Mouse (Mus musculus) MEL (cell line): ENCODE measurements around the gene Pigc. TPM values are rescaled to one million over a fixed set of nuclear protein-coding genes. Genes with fewer than 3 reads are reported as not detected.

Experiments used
- DNase-seq: peaks from one replicate; pipeline ENCODE4 v3.0.0; 2011; ENCODE audit warnings: low read depth, low spot score
- H3K27ac ChIP-seq: 2 replicates; pipeline ENCODE4 v1.5.1; 2012; ENCODE audit warnings: low read depth, mild to moderate bottlenecking, control low read depth, low read length, moderate library complexity; ENCODE audit not compliant: control insufficient read depth
- H3K27me3 ChIP-seq, 2 experiments: fragments of 150-350 bp in 1 of 2; sonication (generic) in 1 of 2; 2 replicates each; pipeline ENCODE4 v1.6.1; 2012; ENCODE audit warnings: low read length in 2 of 2, mild to moderate bottlenecking in 2 of 2, improper control_type of control experiment in 1 of 2, moderate library complexity in 1 of 2; ENCODE audit not compliant: insufficient read depth in 2 of 2, control insufficient read depth in 1 of 2
- H3K36me3 ChIP-seq, 2 experiments: 2 replicates each; pipeline ENCODE4 v1.6.1; 2012 to 2014; ENCODE audit warnings: low read length in 2 of 2, improper control_type of control experiment in 1 of 2, inconsistent platforms in 1 of 2, mild to moderate bottlenecking in 1 of 2; ENCODE audit not compliant: insufficient read depth in 2 of 2, control insufficient read depth in 1 of 2
- H3K4me1 ChIP-seq, 2 experiments: fragments of 150-350 bp in 1 of 2; sonication (generic) in 1 of 2; 2 replicates each; pipeline ENCODE4 v1.6.1; 2012; ENCODE audit warnings: low read length in 2 of 2, improper control_type of control experiment in 1 of 2, mild to moderate bottlenecking in 1 of 2; ENCODE audit not compliant: insufficient read depth in 2 of 2, control insufficient read depth in 1 of 2
- H3K4me3 ChIP-seq, 2 experiments: fragments of 150-350 bp in 1 of 2; sonication (generic) in 1 of 2; 2 replicates each; pipeline ENCODE4 v1.5.1; 2012; ENCODE audit warnings: low read depth in 2 of 2, low read length in 2 of 2, mild to moderate bottlenecking in 2 of 2, moderate library complexity in 2 of 2, control low read depth in 1 of 2, improper control_type of control experiment in 1 of 2; ENCODE audit not compliant: control insufficient read depth in 1 of 2, insufficient read depth in 1 of 2
- H3K79me2 ChIP-seq: 2 replicates; pipeline ENCODE4 v1.6.1; 2012; ENCODE audit warnings: mild to moderate bottlenecking, low read length, moderate library complexity; ENCODE audit not compliant: control insufficient read depth, poor library complexity, insufficient read depth
- H3K9ac ChIP-seq: 2 replicates; pipeline ENCODE4 v1.6.1; 2012; ENCODE audit warnings: low read depth, mild to moderate bottlenecking, control low read depth, low read length, moderate library complexity; ENCODE audit not compliant: control insufficient read depth, poor library complexity, severe bottlenecking
- H3K9me3 ChIP-seq: fragments of 150-350 bp; sonication (generic); replicated peaks from 2 replicates; pipeline ENCODE4 v1.6.1; 2012; ENCODE audit warnings: mild to moderate bottlenecking, low read length, improper control_type of control experiment, moderate library complexity; ENCODE audit not compliant: insufficient read depth
- BHLHE40 ChIP-seq: IDR thresholded peaks from 2 replicates; pipeline ENCODE4 v1.6.1; 2012; ENCODE audit warnings: low read depth, mild to moderate bottlenecking, inconsistent platforms, low read length, improper control_type of control experiment, borderline replicate concordance
- CHD1 ChIP-seq: IDR thresholded peaks from 2 replicates; pipeline ENCODE4 v1.6.1; 2012; ENCODE audit warnings: low read depth, mild to moderate bottlenecking, inconsistent platforms, low read length, improper control_type of control experiment
- CTCF ChIP-seq, 3 experiments: IDR thresholded peaks in 2 of 3; conservative IDR thresholded peaks in 1 of 3; 2 replicates each; pipeline ENCODE4 v1.5.1; 2011 to 2012; ENCODE audit warnings: low read length in 3 of 3, low read depth in 2 of 3, mild to moderate bottlenecking in 2 of 3, improper control_type of control experiment in 1 of 3, inconsistent platforms in 1 of 3, mixed read lengths in 1 of 3, moderate library complexity in 1 of 3; ENCODE audit not compliant: control insufficient read depth in 1 of 3, insufficient read depth in 1 of 3, poor library complexity in 1 of 3, severe bottlenecking in 1 of 3
- E2F4 ChIP-seq: IDR thresholded peaks from 2 replicates; pipeline ENCODE4 v1.6.1; 2011; ENCODE audit warnings: low read depth, low read length, improper control_type of control experiment, borderline replicate concordance
- GATA1 ChIP-seq: IDR thresholded peaks from 2 replicates; pipeline ENCODE4 v1.6.1; 2011; ENCODE audit warnings: low read depth, low read length, improper control_type of control experiment
- JUND ChIP-seq: IDR thresholded peaks from 2 replicates; pipeline ENCODE4 v1.6.1; 2011; ENCODE audit warnings: low read depth, mild to moderate bottlenecking, improper control_type of control experiment, low read length
- MAFK ChIP-seq: IDR thresholded peaks from 2 replicates; pipeline ENCODE4 v1.6.1; 2011; ENCODE audit warnings: low read depth, mild to moderate bottlenecking, low read length, improper control_type of control experiment, borderline replicate concordance
- MAX ChIP-seq: IDR thresholded peaks from 2 replicates; pipeline ENCODE4 v1.6.1; 2011; ENCODE audit warnings: low read length, improper control_type of control experiment
- MEF2A ChIP-seq: IDR thresholded peaks from 2 replicates; pipeline ENCODE4 v1.6.1; 2014; ENCODE audit warnings: low read depth, mild to moderate bottlenecking, inconsistent platforms, low read length, improper control_type of control experiment; ENCODE audit not compliant: poor library complexity, insufficient replicate concordance, severe bottlenecking; ENCODE audit errors: extremely low read depth
- MXI1 ChIP-seq: IDR thresholded peaks from 2 replicates; pipeline ENCODE4 v1.6.1; 2011; ENCODE audit warnings: mild to moderate bottlenecking, low read depth, low read length, improper control_type of control experiment
- MYB ChIP-seq: IDR thresholded peaks from 2 replicates; pipeline ENCODE4 v1.6.1; 2011; ENCODE audit warnings: mild to moderate bottlenecking, low read depth, low read length, improper control_type of control experiment
- POLR2A ChIP-seq, 2 experiments: IDR thresholded peaks; 2 replicates each; pipeline ENCODE4 v1.6.1; 2011 to 2012; ENCODE audit warnings: low read length in 2 of 2, mild to moderate bottlenecking in 2 of 2, control low read depth in 1 of 2, improper control_type of control experiment in 1 of 2, low read depth in 1 of 2, moderate library complexity in 1 of 2; ENCODE audit not compliant: control insufficient read depth in 1 of 2, insufficient read depth in 1 of 2, poor library complexity in 1 of 2
- POLR2AphosphoS5 ChIP-seq: IDR thresholded peaks from 2 replicates; pipeline ENCODE4 v1.6.1; 2012; ENCODE audit warnings: low read depth, borderline replicate concordance, mild to moderate bottlenecking, inconsistent platforms, low read length, moderate library complexity, mixed read lengths
- SIN3A ChIP-seq: IDR thresholded peaks from 2 replicates; pipeline ENCODE4 v1.6.1; 2012; ENCODE audit warnings: low read length, improper control_type of control experiment, inconsistent platforms
- TAL1 ChIP-seq: IDR thresholded peaks from 2 replicates; pipeline ENCODE4 v1.6.1; 2012; ENCODE audit warnings: mild to moderate bottlenecking, inconsistent platforms, low read length, moderate library complexity, mixed read lengths
- TCF12 ChIP-seq: IDR thresholded peaks from 2 replicates; pipeline ENCODE4 v1.6.1; 2014; ENCODE audit warnings: low read depth, mild to moderate bottlenecking, inconsistent platforms, low read length, improper control_type of control experiment, moderate library complexity
- UBTF ChIP-seq: IDR thresholded peaks from 2 replicates; pipeline ENCODE4 v1.6.1; 2012; ENCODE audit warnings: low read depth, mild to moderate bottlenecking, inconsistent platforms, low read length, improper control_type of control experiment, moderate library complexity, borderline replicate concordance; ENCODE audit not compliant: insufficient read depth
- USF1 ChIP-seq: IDR thresholded peaks from 2 replicates; pipeline ENCODE4 v1.6.1; 2014; ENCODE audit warnings: low read depth, mild to moderate bottlenecking, inconsistent platforms, low read length, improper control_type of control experiment, moderate library complexity
- ZC3H11A ChIP-seq: IDR thresholded peaks from 2 replicates; pipeline ENCODE4 v1.6.1; 2012; ENCODE audit warnings: low read depth, mild to moderate bottlenecking, inconsistent platforms, low read length, improper control_type of control experiment
- ZKSCAN1 ChIP-seq: IDR thresholded peaks from 2 replicates; pipeline ENCODE4 v1.6.1; 2012; ENCODE audit warnings: low read depth, mild to moderate bottlenecking, inconsistent platforms, low read length, improper control_type of control experiment, moderate library complexity
- polyA plus RNA-seq, 2 experiments: library from polyadenylated mRNA; stranded (reverse) in 1 of 2; unstranded in 1 of 2; fragments of >175 nt in 1 of 2; fragments of >200 nt in 1 of 2; gene quantifications; 2 replicates each; pipeline versions ENCODE4 v1.2.1 to v1.2.4; 2012; ENCODE audit warnings: low replicate concordance in 2 of 2, low read depth in 1 of 2; ENCODE audit not compliant: insufficient read length in 2 of 2, insufficient read depth in 1 of 2, missing spikeins in 1 of 2
- total RNA-seq: library from RNA; depleted of rRNA; stranded (reverse); fragments of 300-350 nt; gene quantifications from 2 replicates; pipeline ENCODE4 v1.2.3, GENCODE M21; 2012

Gene Pigc
- total and polyA plus RNA-seq, 3 experiments: 4.2 to 9.8 TPM; not detected in 1

DNA sequence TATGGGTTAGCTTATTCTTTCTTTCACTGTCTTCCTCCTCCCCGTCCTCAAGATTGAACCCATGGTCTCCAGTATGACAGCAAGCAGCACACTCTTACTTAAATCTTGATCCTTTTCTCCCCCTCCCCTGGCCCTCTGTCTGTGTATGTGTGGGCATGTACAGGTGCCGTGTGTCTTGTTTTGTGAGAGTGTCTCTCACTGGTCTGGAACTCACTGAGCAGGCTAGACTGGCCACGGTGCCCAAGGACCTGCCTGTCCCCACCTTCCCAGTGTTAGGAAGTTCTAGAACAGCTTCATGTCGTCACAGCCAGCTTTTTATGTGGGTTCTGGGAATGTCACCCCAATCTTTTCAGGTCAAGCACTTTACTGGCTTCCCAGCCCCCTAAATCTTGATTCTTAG lies 36.7 kb upstream of the Pigc start:
- no peak overlapping the region for H3K9ac ChIP-seq
- no peak overlapping the region for H3K27ac ChIP-seq
- TF ChIP-seq JUND (no peak), USF1 (no peak), MAX (no peak), TCF12 (no peak)
- TF ChIP-seq, all 39 proteins: peak for 0
- Histone ChIP-seq H3K36me3 (no peaks in the 10 kb centered on the region), H3K27me3 (0 out of 4 replicates have a peak, but pooled peaks cover 0 to 1% of the 10 kb centered on the region in 2 experiments), H3K4me3 (no peak overlapping the region), H3K79me2 (no peaks in the 10 kb centered on the region), H3K4me1 (no peaks in the 10 kb centered on the region), H3K9me3 (no peaks in the 10 kb centered on the region)
- DNase-seq: no peak

DNA sequence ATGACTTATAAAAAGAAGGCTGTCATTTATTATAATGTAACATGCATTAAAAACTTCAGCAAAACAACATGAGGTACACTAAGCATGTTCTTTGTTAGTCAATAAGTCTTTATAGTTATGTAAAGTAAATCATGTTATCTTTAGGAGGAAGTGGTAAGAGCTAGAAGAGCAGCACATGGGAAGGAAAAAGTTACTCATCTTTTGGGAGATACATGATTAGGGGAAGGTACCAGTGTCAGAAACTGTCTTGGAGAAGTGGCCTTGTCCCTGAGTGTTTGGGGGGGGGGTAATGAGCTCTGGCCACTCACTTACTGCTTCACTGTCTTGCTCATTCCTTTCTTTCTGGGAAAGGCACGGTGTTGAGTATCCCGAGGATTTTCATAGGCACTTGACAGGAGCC lies 26.9 kb upstream of the Pigc start:
- no peaks in the 10 kb centered on the region for H3K36me3 ChIP-seq
- DNase-seq: no peak

DNA sequence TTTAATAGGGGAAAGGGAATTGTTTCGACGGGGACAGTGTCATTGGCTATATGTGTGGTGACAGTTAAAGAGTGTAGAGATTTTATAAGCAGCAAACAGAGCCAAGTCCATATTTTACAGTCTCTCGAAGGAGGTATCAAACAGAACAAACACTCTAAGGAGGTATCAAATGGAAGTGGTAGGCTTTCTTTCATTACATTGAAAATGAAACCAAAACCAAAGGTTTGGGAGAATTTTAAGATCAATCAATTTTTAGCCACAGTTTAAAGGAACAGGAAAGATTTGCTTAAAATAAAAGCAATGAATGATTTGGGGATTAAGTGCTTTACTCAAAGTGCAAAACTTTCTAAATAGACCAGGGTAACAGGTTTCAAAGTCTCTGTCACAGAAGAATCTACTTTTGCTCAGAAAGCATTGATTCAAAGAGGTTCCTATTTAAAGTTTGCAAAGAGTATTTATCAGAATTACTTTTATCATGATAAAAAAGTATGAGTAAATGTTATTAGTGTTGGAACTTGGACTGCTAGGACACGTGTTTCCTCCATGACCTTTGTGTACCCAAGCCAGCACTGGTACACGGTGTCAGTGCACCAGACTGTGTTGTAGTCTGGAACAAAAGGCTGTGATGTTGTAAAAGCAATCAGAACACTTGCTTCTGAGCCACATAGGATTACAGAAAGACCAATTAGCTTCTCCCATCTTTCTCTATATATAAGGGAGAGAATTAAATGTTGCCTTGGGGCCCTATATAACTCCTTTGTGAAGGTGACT lies 17.8 kb upstream of the Pigc start:
- Histone ChIP-seq H3K27me3 (no peaks in the 10 kb centered on the region; a peak in 1 of 4 replicates), H3K4me3 (peak overlapping the region in 1 of 2 experiments; percentile 7; a peak in 3 of 4 replicates), H3K9me3 (no peaks in the 10 kb centered on the region), H3K4me1 (0 out of 4 replicates have a peak, but pooled peaks cover 0 to 3% of the 10 kb centered on the region in 2 experiments), H3K27ac (no peak overlapping the region), H3K79me2 (no peaks in the 10 kb centered on the region), H3K9ac (no peak overlapping the region), H3K36me3 (no peaks in the 10 kb centered on the region)
- DNase-seq: no peak
- no peak for TF ChIP-seq TAL1
- TF ChIP-seq POLR2A (IDR thresholded peaks at IDR 0.05; ENCODE audit: control insufficient read depth in 1 of 2, insufficient read depth in 1 of 2, low read depth in 1 of 2, low read length in 2 of 2, poor library complexity in 1 of 2): no peak
- TF ChIP-seq UBTF: no peak
- TF ChIP-seq USF1: no peak
- TF ChIP-seq MXI1: no peak

More for the DNA sequence above, 26.9 kb upstream of the Pigc start:
- Histone ChIP-seq H3K27ac (no peak overlapping the region), H3K27me3 (no peaks in the 10 kb centered on the region), H3K9ac (no peak overlapping the region), H3K4me1 (no peaks in the 10 kb centered on the region; a peak in 1 of 4 replicates), H3K79me2 (no peaks in the 10 kb centered on the region), H3K9me3 (no peaks in the 10 kb centered on the region), H3K4me3 (no peak overlapping the region)
- no peak for TF ChIP-seq SIN3A
- TF ChIP-seq ZKSCAN1: no peak
- TF ChIP-seq UBTF: no peak
- TF ChIP-seq MEF2A: no peak
- TF ChIP-seq E2F4: no peak
- TF ChIP-seq CHD1: no peak
- no peak for TF ChIP-seq BHLHE40
- TF ChIP-seq MAFK: no peak
- no peak for TF ChIP-seq MYB
- no peak for TF ChIP-seq ZC3H11A
- TF ChIP-seq GATA1: no peak
- no peak for TF ChIP-seq MAX
- TF ChIP-seq USF1: no peak
- TF ChIP-seq POLR2A (IDR thresholded peaks at IDR 0.05; ENCODE audit: control insufficient read depth in 1 of 2, insufficient read depth in 1 of 2, low read depth in 1 of 2, low read length in 2 of 2, poor library complexity in 1 of 2): no peak
- no peak for TF ChIP-seq POLR2AphosphoS5
- TF ChIP-seq CTCF (IDR thresholded peaks at IDR 0.05 in 2 of 3, conservative IDR thresholded peaks at IDR 0.05 in 1 of 3; ENCODE audit: control insufficient read depth in 1 of 3, insufficient read depth in 1 of 3, low read depth in 2 of 3, low read length in 3 of 3, poor library complexity in 1 of 3, severe bottlenecking in 1 of 3): no peak
